Mouse (Mus musculus) spleen, postnatal 4 days (tissue): ENCODE data around the gene Ubap2l.
A peak's percentile ranks its signal among the peaks of the same experiment; 100 is the strongest.

Source experiments
- DNase-seq, 2 experiments: peaks; one replicate each; pipeline ENCODE4 v3.0.0; 2022; ENCODE audit warnings: low spot score in 2 of 2

Gene Ubap2l

DNA sequence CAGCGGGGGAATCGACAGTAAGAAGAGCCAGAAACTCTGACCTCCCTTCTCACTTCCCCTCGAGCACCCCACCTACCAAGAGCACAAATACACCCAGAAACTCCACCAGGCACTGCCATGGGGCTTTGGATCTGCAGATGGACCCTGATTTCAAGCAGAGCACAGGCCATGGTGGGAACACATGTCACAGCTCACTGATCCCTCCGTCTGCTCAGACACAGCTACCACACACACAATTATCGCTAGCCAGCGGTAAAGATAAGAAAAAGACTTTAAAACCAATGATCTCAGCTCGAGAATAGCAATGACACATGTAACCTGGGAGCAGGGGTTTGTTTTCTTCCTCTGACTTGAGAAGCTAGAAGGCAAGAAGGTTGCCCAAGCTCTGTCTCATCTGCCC lies 83.9 kb downstream of the Ubap2l start:
- no peak for DNase-seq

- DNase-seq = no peak
These were observed 85.5 kb downstream of the Ubap2l start for GRCm38 (mm10) chr3:89966946-89967345.

DNA sequence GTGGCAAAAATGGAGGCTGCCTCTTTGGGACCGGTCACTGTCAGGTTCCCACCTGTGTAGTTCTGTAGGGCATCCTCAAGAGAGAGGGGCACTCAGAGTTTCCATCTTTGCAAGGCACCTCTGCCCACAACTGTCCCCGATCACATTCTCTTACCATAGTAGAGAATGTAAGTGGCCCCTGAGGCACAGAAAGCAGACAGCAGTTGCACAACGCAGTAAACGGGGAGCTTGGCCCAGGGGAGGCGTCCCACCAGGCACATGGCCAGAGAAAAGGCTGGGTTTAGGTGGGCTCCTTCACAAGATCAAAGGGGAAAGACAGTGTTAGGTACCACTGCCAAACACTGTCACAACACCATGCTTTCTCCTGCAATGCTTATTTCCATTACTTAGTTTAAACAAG lies 86.5 kb downstream of the Ubap2l start:
- peak in 1 of 2 experiments; percentile 51 for DNase-seq

DNA sequence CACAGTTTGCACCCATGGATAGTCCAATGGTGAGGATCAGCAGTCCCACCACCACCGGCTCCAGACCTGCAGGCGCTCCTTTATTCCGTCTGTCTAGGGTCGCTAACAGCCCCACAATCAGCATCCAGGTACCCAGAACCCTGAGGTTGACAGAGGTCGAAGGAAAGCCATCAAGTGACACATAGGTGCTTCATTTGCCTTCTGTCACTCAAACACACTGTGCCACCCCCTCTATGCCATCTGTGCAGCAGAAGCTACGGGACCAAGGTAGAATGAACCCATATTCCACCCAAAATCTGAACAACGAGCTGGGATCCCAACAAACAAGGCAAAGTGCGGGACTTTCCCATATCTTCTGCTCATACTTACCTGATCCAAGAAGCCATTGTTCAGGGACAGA lies 86.9 kb downstream of the Ubap2l start:
- DNase-seq = peak in 1 of 2 experiments; percentile 51

- no peak for DNase-seq
These were observed 88.3 kb downstream of the Ubap2l start for GRCm38 (mm10) chr3:89963926-89964739.

DNA sequence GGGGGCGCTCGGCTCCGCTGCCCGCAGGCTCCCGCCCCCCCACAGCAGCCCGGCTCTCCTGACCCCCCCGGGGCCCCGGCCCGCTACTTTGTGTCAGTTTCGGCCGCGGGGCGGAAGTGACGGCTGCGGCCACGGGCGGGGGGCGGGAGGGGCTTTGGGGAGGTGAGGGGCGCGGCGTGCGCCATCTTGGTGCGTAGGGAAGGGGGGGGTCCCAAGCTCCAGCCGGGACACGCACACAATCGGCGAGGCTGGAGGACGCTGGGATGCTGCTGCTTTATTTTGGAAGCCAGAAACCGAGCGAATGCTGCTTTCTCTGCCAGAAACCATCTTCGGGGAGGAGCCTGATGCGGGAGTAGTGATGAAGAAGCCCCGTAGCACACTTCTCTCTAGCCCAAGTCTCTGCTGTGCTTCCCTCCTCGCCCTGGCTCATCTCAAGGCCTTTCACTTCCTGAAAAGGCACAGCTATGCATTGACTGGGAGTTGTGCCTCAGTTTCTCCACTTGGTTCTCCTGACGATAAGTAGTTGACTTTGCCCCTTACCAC lies 89.1 kb downstream of the Ubap2l start, which contains the start of gene Atp8b2:
Gene Atp8b2, minus strand, starts transcription at position 288 of the 543 bp plus-strand sequence.
- peak; percentile 26 to 74 for DNase-seq

- no peak for DNase-seq
These were observed 89.6 kb downstream of the Ubap2l start for GRCm38 (mm10) chr3:89962751-89963220.

DNA sequence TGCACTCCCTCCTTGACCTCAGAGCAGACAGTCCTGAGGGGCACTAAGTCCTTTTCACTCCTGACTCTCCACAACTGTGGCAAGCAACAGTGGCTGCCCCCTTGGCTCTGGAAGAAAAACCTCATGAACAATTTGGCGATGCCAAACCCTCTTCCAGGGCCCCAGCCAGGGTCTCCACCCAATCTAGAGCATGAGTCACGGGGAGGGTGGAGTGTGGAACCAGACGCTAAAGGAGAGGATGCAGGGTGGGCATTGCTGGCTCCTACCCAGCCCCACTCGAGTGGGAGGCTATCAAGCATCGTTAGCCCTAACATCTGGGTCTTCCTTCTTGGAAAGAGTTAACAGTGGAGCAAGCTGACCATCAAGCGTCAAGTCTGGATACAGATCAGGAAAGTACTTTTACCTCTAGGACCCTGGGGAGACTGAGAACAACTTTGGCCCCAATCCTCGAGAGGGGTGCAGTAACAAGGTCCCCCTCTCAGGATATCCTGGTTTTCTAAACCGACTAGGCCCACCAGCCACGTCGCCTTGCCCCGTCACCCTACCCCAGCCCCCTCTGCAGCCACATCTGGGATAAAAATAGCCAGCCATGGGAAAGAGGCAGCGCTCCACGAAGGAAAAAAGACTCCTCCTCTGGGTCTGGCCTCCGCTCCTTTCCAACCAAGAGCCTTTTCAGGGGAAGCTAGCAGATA lies 90.2 kb downstream of the Ubap2l start:
- DNase-seq = no peak

DNA sequence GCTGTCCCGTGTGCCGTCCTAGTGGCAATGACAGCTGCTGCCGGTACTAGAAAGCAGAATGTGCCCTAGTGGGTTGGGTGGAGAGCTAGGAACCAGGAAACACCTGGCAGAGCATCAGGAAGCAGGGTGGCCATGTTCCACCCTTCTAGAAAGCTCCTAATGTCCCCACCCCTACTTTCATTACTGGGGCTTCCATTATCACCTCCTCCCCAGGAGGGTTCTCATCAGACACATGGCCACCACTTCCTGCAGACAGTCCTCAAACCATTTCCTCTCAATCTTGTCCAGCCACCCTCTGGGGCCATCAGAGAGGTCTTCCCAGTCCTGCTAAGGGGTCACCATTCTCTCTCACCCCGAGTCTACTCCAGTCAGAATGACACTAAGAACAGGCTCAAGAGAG lies 91.0 kb downstream of the Ubap2l start:
- DNase-seq = no peak

- DNase-seq = peak; percentile 77 to 84
These were observed 92.0 kb downstream of the Ubap2l start for GRCm38 (mm10) chr3:89960469-89960868.

GRCm38 (mm10) chr3:89959435-89959834 lies 93.0 kb downstream of the Ubap2l start:
- no peak for DNase-seq

- DNase-seq = no peak
These were observed 94.5 kb downstream of the Ubap2l start for GRCm38 (mm10) chr3:89957880-89958279.

GRCm38 (mm10) chr3:89956177-89956971 lies 96.1 kb downstream of the Ubap2l start:
- DNase-seq = no peak

DNA sequence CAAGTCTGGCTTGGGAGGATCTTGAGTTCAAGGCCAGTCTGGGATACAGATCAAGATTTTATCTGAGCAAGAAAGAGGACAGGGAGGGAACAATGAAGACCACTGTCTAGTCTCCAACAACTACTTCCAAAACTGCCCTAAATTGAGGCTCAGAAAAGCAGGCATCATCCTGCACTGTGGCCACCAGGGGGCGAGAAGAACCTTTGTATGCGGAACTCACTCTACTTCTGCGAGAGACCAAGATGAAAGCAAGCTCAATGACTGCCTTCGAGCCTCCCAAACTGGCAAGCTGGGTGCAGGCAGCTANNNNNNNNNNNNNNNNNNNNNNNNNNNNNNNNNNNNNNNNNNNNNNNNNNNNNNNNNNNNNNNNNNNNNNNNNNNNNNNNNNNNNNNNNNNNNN lies 99.0 kb downstream of the Ubap2l start:
- DNase-seq = peak; percentile 67 to 87
